Mouse (Mus musculus) gonadal fat pad, adult 2 months (tissue): ENCODE data around the gene Hspa4. TPM values are rescaled to one million over a fixed set of nuclear protein-coding genes. Genes with fewer than 3 reads are reported as not detected.
"Not testable (repeated sequence)": the region's sequence is repeated elsewhere in the genome, so short reads cannot be mapped to it uniquely, and the experiment has no call there.

Experiments
- DNase-seq: peaks from one replicate; pipeline ENCODE4 v3.0.0-alpha.2; 2012; ENCODE audit warnings: low read depth
- polyA plus RNA-seq: library from polyadenylated mRNA; depleted of rRNA; stranded (reverse); fragments of >200 nt; gene quantifications from 2 replicates; pipeline ENCODE4 v1.2.3, GENCODE M21; 2012; rRNA removed

Gene Hspa4
- 24.9 and 29.7 TPM in 2 replicates for polyA plus RNA-seq

DNA sequence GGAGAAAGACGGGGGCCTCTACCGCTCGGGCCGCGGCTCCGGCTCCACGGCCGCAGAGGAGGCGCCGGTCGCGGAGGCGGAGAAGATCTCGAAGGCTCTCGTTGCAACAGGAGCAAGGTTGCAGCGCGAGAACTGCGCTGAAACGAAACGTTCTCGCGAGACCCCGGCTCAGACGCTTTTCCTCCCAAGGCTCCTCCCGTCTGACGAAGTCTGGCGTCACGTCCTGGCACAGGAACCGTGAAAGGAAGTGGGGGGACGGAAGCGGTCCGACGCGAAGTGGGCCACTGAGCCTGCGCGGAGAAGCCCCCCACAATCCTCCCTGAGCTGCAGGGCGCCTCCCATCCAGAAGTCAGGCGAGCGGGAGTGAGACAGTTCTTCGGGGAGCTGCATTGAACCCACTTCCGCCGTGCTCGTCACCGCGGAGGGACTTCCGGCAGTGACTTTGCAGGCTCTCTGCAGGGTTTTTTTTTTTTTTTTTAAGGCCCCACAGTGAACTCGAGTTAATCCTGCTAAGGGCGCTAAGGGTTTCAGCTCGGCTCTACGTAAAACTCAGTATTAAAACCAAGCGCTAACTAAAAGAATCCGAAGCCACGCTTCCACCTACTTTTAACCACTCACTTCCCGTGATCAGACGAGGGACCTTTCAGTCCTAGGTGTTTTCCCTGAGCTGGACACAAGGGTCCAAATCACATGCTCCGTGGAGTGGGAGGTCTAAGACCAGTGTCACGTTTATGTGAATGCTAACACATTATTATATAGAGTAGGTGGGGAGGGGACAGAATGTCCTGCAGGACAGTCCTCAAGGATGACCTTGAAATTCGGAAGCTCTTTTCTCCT lies at the start of gene Hspa4:
TSS of gene Hspa4 (minus strand) at position 128 of the 837 bp plus-strand sequence.
- DNase-seq, result peak; percentile 87

DNA sequence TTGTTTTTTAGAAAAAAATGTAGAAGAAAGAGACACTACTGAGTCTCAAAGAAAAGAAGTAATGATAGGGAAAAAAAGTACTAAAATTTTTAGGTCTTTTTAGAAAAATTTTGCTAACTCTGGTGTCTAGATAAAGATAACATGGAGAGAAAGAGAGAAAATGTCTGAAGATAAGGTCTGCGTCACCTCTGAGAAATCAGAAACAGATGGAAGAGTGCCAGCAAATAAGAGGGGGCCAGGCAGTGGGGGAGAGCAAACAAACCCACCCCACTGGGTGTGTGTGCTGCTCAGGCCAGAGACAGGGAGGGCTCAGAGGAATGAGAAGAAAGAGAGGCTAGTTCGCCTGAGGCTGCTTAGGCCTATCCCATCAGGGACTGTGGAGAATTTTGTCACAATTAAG lies 45.5 kb upstream of the Hspa4 start:
- DNase-seq, result no peak

DNA sequence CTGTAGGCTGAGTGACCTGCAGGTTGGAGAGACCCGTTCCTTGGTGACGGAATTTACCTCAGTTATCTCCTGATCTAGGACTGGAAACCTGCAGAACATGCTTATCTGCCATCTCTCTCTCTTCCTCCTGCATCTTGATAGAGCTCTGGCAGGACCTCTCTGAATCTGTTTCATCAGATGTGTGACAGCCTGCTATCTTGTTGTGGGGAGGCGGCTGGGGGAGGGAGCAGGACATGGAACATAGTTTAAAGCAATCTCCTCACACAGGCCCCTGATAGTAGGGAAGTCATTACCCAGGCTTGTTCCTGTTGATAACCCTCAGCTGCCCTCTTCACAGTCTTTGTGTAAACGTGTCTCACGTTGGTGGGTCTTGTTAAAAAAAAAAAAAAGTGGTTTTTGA lies 45.1 kb upstream of the Hspa4 start:
- no peak for DNase-seq

DNA sequence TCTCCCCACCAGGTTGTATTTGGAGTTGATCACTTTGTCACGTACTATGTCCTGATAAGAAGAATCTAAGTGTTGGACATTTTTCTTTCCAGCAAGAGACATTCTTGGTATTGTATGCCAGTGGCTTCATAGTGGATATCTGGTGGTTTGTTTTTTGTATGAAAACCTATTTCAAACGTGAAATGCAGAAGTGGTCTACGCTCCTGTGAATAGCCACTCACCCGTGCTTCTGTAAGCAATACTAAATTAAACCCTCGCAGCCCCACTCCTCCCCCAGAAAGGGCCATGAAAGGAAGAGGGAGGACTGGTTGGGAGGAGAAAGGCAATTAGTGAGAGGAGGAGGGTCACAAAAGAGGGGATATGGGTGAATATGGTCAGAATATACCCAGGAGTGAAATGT lies 42.5 kb upstream of the Hspa4 start:
- DNase-seq, result no peak

DNA sequence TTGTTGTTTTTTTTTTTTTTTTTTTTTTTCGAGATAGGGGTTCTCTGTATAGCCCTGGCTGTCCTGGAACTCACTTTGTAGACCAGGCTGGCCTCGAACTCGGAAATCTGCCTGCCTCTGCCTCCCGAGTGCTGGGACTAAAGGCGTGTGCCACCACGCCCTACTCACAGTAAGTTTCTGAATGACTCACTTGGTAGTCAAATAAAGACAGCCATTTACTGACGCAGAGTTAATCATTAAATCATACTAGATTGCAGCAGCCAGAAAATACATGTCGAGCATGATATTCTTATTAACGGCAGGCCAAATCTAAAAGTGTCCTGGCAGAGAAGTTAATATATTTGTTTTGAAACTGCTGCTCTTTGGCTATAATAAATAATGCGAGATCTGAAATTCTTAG lies 40.8 kb upstream of the Hspa4 start:
- not testable (repeated sequence) for DNase-seq

DNA sequence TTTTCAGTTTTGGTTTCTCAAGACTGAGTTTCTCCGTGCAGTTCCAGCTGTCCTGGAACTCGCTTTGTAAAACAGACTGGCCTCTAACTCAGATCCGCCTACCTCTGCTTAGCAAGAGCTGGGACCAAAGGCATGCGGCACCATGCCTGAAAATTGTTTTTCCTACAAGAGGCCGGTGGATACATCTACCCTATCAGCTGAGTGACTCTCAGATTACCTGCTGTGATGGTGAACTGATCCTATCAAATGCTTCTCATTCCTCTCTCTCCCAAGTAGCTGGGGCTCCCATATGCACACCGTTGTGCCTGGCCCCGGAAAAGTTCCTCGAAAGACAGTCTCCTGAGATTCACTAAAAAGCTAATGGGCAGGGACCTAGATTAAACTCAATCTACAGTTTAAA lies 37.4 kb upstream of the Hspa4 start:
- no peak for DNase-seq

DNA sequence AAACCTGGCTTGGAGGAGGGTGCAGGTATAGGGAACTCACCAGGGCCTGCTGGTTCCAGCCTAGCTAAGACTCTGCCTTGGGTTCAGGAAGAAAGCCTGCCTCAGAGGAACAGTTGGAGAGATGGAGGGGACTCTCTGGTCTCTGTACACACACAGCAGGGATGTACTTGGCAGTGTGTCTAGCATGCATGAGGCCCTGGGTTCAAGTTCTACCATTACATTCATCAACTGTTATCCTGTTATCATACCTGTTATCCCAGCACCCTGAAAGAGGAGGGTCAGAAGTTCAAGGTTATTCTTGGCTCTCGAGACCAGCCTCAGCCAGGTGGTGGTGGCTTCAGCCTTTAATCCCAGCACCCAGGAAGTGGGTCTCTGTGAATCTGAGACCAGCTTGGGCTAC lies 36.7 kb upstream of the Hspa4 start:
- no peak for DNase-seq

DNA sequence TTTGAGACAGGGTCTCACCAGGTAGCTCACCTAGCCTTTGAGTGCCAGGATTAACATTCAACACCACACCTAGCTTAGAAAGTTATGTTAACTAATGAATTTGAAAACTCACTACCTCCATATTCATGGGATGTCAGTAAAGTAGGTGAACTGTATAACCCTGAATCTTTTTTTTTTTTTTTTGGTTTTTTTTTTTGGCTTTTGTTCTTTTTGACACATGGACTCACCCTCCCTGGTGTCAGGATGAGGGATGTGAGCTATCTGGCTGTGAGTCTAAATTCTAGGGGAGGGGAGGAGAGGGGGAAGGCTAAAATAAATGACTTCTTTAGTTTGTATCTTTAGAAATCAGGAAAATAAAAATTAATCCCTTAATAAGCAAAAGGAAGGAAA lies 35.9 kb upstream of the Hspa4 start:
- no peak for DNase-seq

DNA sequence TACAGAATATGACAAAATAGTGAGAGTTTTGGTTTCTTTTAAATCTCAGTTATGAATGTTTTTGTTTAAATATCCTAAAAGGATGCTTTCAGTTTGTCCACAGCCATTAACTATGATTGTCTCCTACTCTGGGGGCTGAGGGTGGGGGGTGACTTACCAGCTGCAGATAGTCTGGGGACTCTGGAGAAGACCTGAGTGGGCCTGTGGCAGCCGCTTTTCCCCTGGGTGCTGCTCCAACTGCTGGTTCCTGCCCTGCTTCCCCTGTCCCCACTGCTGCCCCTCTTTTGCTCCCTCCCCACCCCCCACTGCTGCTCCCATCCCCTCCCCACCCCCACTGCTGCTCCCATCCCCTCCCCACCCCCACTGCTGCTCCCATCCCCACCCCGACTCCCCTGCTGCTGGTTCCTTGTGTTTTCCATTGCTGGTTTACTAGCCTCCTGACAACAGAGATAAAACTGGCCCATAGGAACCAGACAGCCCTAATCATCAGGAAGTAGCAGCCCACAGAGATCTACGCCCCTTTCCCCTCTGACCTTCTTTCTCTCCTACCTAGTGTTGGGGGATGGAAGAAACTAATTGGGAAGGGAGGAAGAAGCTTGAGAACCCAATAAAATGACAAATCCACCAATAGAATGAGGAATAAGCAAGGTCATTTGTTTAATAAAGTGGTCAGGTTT lies 35.4 kb upstream of the Hspa4 start:
- no peak for DNase-seq

DNA sequence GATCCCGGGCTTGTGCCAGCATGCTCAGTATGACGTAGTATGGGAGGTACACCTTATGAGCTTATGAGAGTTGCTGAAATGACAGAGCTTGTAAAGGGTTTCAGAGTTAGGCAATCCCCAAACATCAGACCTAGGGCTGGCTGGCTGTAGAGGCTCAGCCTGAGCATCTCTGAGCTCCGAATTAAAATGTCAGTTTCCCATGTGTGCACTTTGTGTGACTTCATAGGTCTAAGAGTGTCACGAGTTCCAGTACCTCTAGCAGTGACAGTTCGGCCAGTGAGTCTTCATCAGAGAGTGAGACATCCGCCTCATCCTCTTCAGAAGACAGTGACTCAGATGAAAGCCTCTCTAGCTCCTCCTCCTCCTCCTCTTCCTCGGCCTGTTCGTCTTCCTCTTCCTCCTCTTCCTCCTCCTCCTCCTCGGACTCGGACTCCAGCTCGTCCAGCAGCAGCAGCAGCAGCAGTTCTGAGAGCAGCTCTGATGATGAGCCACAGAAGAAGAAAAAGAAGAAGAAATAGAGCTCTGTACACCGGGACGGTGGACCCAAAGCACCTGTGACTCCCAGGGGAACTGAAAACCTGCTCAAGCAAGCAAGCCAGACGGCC lies 31.9 kb upstream of the Hspa4 start:
- no peak for DNase-seq

DNA sequence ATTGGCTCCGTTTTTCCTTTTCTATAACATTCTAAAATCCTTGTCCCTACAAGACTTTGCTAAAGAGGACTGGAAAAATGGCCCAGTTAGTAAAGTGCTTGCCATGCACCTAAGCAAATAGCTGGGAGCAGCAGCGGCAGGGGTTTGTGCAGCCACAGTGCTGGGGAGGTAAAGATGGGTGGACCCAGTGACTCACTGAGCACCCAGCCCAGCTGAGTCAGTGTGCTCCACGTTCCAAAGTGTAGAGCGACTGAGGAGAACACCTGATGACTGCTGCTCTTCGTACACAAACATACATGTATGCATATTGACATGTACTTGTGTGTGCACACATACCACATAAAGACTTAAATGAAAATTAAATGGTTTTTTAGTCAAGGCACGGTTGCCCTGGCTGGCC lies 30.9 kb upstream of the Hspa4 start:
- no peak for DNase-seq

DNA sequence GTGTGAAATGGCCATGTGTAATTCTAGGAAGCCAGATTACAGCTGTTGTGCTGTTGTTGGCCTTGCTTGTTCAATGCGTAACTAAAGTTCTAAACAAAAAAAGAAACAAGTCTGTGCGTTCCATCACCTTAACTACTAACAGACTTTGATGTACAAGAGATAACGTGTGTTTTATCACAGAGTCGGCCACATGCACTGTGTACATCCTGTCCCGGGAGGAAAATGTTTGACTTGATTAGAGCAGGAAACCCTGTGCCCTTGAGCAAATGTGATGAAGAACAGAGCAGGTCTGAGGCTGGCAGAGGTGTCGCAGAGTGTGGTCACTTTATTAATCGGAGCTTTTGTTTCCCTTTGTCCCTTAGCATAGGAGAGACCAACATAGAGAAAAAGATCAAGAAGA lies 30.1 kb upstream of the Hspa4 start:
- no peak for DNase-seq

DNA sequence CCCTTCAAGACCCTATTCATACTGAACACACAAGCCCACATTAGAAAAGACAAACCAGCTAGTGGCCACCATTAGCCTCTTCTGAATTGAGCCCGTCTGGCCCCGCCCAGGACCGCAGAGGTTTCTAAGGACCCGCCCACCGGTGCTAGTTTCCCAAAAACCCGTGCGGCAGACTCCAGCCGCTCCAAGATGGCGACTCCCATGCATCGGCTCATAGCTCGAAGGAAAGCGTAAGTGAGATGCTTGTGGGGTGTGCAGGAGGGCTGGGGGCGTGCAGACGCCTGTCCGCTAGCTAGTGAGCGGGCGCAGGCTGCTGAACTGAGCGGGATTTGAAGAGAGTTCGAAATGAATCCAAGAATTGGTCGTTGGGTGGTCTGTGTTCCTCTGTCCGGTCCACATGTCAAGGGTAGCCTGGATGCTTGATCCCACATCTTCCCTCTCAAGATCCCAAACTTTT lies 24.3 kb upstream of the Hspa4 start, which contains the start of gene Zcchc10:
TSS of gene Zcchc10 (plus strand) at position 168 of the 457 bp plus-strand sequence.
- no peak for DNase-seq

DNA sequence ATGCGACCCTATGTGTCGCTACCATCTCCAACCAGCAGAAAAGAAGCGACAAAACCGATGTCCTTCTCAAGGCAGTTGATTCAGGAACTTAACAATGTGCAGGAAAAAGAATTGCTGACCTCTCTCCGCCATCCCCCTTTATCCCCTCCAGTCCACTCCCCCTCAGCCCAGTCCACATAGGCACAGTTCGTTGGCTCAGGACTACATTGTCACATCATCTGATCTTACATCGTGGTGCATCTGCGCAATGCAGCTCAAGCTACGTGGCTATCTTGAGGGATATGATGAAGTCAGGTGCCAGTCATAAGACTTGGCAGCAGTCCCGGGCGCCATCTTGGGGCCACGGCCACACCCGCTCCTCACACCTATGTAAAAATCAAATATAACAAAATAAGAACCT lies 19.6 kb upstream of the Hspa4 start:
- not testable (repeated sequence) for DNase-seq

DNA sequence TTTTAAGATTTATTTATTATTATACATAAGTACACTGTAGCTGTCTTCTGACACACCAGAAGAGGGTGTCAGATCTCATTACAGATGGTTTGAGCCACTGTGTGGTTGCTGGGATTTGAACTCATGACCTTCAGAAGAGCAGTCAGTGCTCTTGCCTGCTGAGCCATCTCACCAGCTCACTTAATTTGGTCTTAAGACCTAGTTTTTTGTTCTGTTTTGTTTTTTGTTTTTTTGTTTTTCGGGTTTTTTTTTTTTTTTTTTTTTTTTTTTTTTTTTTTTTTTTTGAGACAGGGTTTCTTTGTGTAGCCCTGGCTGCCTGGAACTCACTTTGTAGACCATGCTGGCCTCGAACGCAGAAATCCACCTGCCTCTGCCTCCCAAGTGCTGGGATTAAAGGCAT lies 18.3 kb upstream of the Hspa4 start:
- not testable (repeated sequence) for DNase-seq

DNA sequence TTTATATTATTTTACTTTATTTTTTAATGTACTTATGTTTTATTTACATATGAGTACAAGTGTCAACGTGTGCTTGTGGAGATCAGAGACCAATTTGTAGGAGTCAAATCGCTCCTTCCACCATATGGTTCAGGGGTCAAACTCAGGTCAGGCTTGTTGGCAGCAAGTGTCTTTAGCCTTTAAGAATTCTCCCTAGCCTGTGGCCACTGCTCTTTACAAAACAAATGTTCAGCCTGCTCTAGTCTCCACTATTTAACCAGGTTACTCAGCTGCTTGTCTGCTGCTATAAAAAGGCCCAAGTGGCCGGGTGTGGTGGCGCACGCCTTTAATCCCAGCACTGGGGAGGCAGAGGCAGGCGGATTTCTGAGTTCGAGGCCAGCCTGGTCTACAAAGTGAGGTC lies 17.8 kb upstream of the Hspa4 start:
- DNase-seq, result no peak

DNA sequence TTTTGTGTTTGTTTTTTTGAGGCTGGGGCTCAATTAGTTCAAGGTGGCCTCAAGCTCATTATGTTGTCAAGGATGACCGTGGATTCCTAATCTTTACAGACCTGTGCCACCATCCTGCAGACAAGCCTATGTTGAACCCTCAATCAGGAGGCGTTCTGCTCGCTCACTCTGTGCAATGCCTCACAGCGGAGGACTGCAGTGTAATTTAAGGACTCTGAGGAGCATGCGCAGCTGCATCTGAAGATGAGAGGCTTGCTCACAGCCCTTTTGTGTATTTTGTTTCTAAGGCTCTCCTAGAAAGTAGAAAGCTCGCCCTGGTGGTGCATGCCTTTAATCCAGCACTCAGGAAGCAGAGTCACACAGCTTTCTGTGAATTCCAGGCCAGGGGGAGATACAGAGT lies 16.7 kb upstream of the Hspa4 start:
- no peak for DNase-seq

DNA sequence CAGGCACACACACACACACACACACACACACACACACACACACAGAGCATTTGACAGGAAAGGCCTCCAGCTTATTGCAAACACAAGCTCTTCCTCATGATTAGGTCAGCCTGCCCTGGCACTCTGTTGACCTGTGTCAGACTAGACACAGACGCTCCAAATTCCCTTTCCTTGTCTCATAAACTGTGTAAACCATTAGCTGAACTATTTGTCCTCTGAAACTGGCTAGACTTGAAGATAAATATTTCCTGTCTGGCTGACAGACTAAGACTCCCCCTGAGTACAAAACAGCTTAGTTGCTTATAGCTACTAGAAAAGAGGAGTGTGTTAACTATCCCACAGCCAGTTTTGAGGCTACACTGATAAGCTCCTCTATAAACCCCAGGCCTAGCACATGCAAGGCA lies 14.5 kb upstream of the Hspa4 start:
- no peak for DNase-seq

DNA sequence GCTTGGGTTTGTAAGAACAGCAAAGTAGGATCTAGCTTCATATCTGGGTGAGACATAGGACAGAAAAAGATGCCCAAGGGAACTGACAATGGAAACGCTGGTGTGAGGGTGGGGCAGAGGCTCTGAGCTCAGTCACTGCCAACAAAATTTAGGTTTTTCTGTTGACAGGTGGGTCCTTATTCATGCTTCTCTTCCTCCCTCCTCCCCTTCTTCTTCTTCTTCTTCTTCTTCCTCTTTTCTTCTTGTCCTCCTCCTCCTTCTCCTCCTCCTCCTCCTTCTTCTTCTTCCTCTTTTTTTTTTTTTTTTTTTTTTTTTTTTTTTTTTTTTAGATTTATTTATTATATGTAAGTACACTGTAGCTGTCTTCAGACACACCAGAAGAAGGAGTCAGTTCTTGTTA lies 12.6 kb upstream of the Hspa4 start:
- DNase-seq, result not testable (repeated sequence)

DNA sequence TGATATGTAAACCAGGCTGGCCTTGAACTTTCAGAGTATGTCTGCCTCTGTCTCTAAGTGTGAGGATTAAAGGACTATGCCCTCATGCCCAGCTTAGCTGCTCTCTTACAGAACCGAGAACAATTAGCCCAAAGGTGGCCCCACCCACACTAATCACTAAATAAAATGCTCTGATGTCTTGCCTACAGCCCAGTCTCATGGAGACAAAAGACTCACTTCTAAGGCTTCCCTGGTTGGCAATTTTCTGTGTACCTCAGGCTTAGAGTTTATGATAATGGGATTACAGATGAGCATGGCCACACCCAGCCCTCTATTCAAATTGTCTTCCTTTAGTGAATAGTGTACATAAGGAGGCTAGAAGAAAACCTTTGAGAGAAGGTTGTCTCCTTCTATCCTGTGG lies 11.1 kb upstream of the Hspa4 start:
- DNase-seq, result no peak

DNA sequence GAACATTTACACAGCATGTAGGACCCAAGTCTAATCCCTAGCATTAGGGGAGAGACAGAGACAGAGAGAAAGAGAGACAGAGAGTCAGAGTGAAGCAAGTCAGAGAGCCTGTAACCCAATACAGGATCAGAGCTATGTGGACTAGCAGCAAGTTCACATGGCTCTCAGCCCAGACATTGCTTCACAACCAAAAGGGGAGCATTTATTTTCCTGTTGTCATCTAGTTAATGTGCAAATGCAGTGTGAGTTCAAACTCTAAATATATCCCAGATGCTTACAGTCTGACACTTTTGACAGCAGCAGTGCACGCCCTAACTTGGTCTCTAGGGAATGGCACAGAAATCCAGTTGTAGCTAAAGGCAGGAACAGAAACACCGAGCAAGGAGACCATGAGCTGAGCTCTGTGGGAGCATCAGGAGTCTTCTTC lies 8.6 kb upstream of the Hspa4 start:
- peak; percentile 91 for DNase-seq

DNA sequence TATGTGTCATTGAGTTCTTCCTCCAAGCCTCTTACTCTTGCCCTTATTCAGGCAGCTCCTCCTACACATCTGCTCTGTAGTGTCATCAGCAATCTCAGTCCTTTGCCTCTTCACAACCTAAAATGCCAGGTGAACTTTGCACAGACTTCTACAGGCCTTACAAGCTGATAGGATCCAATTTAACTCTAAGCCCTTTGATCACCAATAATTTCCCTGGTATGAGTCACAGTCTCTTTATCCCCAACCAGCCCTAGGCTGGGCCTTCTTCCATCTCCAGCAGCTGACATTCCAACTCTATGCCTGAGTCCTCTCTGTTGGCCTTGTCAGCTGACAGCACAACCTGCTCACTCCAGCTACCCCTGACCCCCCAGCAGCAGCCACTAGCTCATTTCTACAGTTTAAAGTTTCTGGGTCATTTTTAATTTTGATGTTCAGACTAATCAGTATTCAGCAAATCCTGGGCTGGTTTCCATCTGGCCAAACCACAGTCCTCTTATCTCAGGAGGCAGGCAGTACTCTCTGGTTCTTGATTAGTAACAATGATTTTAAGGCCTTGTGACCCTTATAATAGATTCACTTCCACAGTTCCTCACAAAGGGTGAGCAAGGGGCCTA lies 8.1 kb upstream of the Hspa4 start:
- peak; percentile 78 for DNase-seq
